Comparison of ENCODE assay signal across 23 mouse cellular contexts in the genomic region with DNA sequence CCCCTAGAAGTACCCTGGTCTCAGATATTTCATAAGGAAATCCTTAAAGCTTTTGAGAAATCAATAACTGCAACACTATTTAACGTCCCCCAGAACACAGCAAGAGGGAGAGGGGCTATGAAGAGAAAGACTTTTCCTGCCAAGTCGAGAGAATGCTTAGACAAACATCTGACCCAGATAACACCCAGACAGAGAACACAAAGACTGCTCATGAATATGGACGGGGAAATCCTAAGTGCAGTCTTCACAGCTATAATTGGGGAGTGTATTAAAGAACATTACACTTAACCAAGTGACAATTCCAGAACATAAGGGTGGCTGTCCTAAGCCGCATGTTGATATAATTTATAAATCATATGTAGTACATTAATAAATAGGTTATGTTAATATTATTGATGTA.
DNase-seq lines count a peak whose midpoint lies in the region; ATAC-seq and TF ChIP-seq lines count a peak whose summit lies in the region.
"Had no signal": no experiment of that assay in that cellular context is flagged by ENCODE, and none has a peak within 500 bp of the region (broad histone marks: within the 10 kb centered on the region; RNA-seq: fewer than 3 reads in every experiment).

No protein-coding gene starts in this region.

- TF ChIP-seq CTCF in forebrain, postnatal 0 days (IDR thresholded peaks at IDR 0.05; ENCODE audit: low read depth): no peak

- DNase-seq in retina, postnatal 1 day: peak; percentile 31
- no peak for DNase-seq in retina, embryonic 14.5 days (ENCODE audit: low spot score)
- DNase-seq in forebrain, postnatal 0 days: no peak
- DNase-seq in adrenal gland, postnatal 10 days: no peak
- DNase-seq: cerebellum, adult 18-20 months; cerebellum, adult 9-10 months; cerebellum, postnatal 14 days; gastrocnemius, adult 2 months; gastrocnemius, postnatal 14 days; heart, adult 18-20 months; heart, postnatal 14 days; heart, postnatal 4 days; kidney, adult 11 months; kidney, adult 8-10 months had no signal

- no peaks in the 10 kb centered on the region for H3K27me3 ChIP-seq in forebrain, embryonic 15.5 days
- H3K27me3 ChIP-seq in forebrain, embryonic 12.5 days: peaks cover 6% of the 10 kb centered on the region; the same call in 1 of the 2 replicates
- H3K27me3 ChIP-seq in forebrain, postnatal 0 days (ENCODE audit: insufficient read depth, low read length): no peaks in the 10 kb centered on the region
- H3K27me3 ChIP-seq: embryonic facial prominence, embryonic 15.5 days had no signal

- WGBS in forebrain, embryonic 15.5 days: 19% methylated on average over 4 of the region's 4 CpGs
- 40% methylated on average over 4 of the region's 4 CpGs for WGBS in forebrain, embryonic 12.5 days
- WGBS in forebrain, postnatal 0 days: 18% methylated on average over 4 of the region's 4 CpGs

- no peak overlapping the region for H3K4me3 ChIP-seq in forebrain, embryonic 15.5 days
- no peak overlapping the region for H3K4me3 ChIP-seq in forebrain, embryonic 12.5 days (replicated peaks)
- no peak overlapping the region for H3K4me3 ChIP-seq in forebrain, postnatal 0 days (ENCODE audit: low read depth, low read length)
- H3K4me3 ChIP-seq: embryonic facial prominence, embryonic 12.5 days; embryonic facial prominence, embryonic 15.5 days; gastrocnemius, adult 2 months; heart, embryonic 13.5 days had no signal

- no peak overlapping the region for H3K9ac ChIP-seq in forebrain, embryonic 15.5 days (replicated peaks)
- H3K9ac ChIP-seq in forebrain, embryonic 12.5 days: no peak overlapping the region
- no peak overlapping the region for H3K9ac ChIP-seq in forebrain, postnatal 0 days
- H3K9ac ChIP-seq: embryonic facial prominence, embryonic 12.5 days; embryonic facial prominence, embryonic 15.5 days; heart, embryonic 13.5 days; hindbrain, embryonic 14.5 days had no signal

- peak; percentile 49; the same call in 1 of the 2 replicates for ATAC-seq in forebrain, embryonic 15.5 days (replicated peaks)
- no peak for ATAC-seq in forebrain, embryonic 12.5 days (ENCODE audit: low FRiP score)
- peak; percentile 47; the same call in 1 of the 2 replicates for ATAC-seq in forebrain, postnatal 0 days
- ATAC-seq: CD4-positive, CD25-positive, alpha-beta regulatory T cell, adult 4 months; hindbrain, postnatal 0 days; inflammation-experienced regulatory T-cells, adult 6 months had no signal

- no peaks in the 10 kb centered on the region for H3K9me3 ChIP-seq in forebrain, embryonic 15.5 days
- no peaks in the 10 kb centered on the region for H3K9me3 ChIP-seq in forebrain, embryonic 12.5 days
- H3K9me3 ChIP-seq in forebrain, postnatal 0 days (ENCODE audit: low read length): no peaks in the 10 kb centered on the region
- H3K9me3 ChIP-seq: embryonic facial prominence, embryonic 12.5 days; embryonic facial prominence, embryonic 15.5 days; heart, embryonic 13.5 days had no signal

- no peak overlapping the region for H3K27ac ChIP-seq in forebrain, embryonic 15.5 days (replicated peaks)
- no peak overlapping the region for H3K27ac ChIP-seq in forebrain, embryonic 12.5 days
- no peak overlapping the region for H3K27ac ChIP-seq in forebrain, postnatal 0 days (ENCODE audit: low read depth, low read length)
- H3K27ac ChIP-seq: embryonic facial prominence, embryonic 12.5 days; embryonic facial prominence, embryonic 15.5 days; gastrocnemius, adult 2 months; heart, embryonic 13.5 days; hindbrain, embryonic 14.5 days; hindbrain, postnatal 0 days had no signal

- H3K36me3 ChIP-seq in forebrain, embryonic 15.5 days: no peaks in the 10 kb centered on the region
- H3K36me3 ChIP-seq in forebrain, embryonic 12.5 days (replicated peaks): no peaks in the 10 kb centered on the region
- no peaks in the 10 kb centered on the region for H3K36me3 ChIP-seq in forebrain, postnatal 0 days (ENCODE audit: insufficient read depth)
- H3K36me3 ChIP-seq: embryonic facial prominence, embryonic 12.5 days; embryonic facial prominence, embryonic 15.5 days; heart, embryonic 13.5 days had no signal

- H3K4me2 ChIP-seq in forebrain, embryonic 15.5 days (replicated peaks): no peak overlapping the region
- no peak overlapping the region for H3K4me2 ChIP-seq in forebrain, embryonic 12.5 days
- H3K4me2 ChIP-seq in forebrain, postnatal 0 days (ENCODE audit: low read depth): no peak overlapping the region
- H3K4me2 ChIP-seq: embryonic facial prominence, embryonic 12.5 days; embryonic facial prominence, embryonic 15.5 days; heart, embryonic 13.5 days; hindbrain, embryonic 14.5 days had no signal

- peaks cover 15% of the 10 kb centered on the region for H3K4me1 ChIP-seq in forebrain, embryonic 15.5 days
- 0 out of 2 replicates have a peak, but pooled peaks cover 11% of the 10 kb centered on the region for H3K4me1 ChIP-seq in forebrain, embryonic 12.5 days
- H3K4me1 ChIP-seq in forebrain, postnatal 0 days (ENCODE audit: insufficient read depth): no peaks in the 10 kb centered on the region
- H3K4me1 ChIP-seq: embryonic facial prominence, embryonic 15.5 days; heart, embryonic 13.5 days had no signal
